Mouse (Mus musculus) granulocyte monocyte progenitor cell, adult 5-6 weeks (primary cell): ENCODE measurements around the gene Naa15. TPM values are rescaled to one million over a fixed set of nuclear protein-coding genes. Genes with fewer than 3 reads are reported as not detected.
"Not testable (repeated sequence)": the region's sequence is repeated elsewhere in the genome, so short reads cannot be mapped to it uniquely, and the experiment has no call there.

Source experiments
- ATAC-seq: replicated peaks from 2 replicates; pipeline ENCODE4 v1.8.0; 2016; ENCODE audit warnings: mild to moderate bottlenecking, moderate TSS enrichment, inconsistent platforms; ENCODE audit not compliant: poor library complexity, severe bottlenecking
- total RNA-seq, 2 experiments: library from RNA; stranded (forward) in 1 of 2; stranded (reverse) in 1 of 2; fragments of 200-712, 200-1000 nt in 1 of 2; fragments of >200 nt in 1 of 2; fragmentation: Nextera tagmentation in 1 of 2; gene quantifications; 2 replicates each; pipeline ENCODE4 v1.2.3; 2014 to 2017

The Naa15 gene
- total RNA-seq, 2 experiments from 2014 or later = 89.1 to 114 TPM

DNA sequence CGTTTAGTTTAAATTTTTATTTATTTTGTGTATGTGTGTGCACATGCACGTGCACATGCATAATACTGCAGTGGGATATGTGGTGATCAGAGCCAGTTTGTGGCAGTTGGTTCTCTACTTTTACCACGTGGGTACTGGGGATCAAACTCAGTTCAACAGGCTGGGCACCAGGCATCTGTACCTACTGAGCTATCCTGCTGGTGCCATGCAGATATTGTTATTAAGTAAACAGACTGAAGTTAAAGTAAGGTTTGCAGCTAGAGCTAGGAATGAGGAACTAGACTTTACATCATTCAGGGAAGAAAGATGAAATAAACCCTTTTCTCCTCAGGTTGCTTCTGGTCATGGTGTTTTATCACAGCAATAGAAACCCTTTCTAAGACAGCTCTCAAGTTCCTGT lies 7.0 kb downstream of the Naa15 start:
- ATAC-seq = peak; percentile 83

GRCm38 (mm10) chr3:51425394-51425793 lies 10.4 kb downstream of the Naa15 start:
- ATAC-seq = no peak

- ATAC-seq = not testable (repeated sequence)
Measured at GRCm38 (mm10) chr3:51434364-51434763, 19.4 kb downstream of the Naa15 start.

DNA sequence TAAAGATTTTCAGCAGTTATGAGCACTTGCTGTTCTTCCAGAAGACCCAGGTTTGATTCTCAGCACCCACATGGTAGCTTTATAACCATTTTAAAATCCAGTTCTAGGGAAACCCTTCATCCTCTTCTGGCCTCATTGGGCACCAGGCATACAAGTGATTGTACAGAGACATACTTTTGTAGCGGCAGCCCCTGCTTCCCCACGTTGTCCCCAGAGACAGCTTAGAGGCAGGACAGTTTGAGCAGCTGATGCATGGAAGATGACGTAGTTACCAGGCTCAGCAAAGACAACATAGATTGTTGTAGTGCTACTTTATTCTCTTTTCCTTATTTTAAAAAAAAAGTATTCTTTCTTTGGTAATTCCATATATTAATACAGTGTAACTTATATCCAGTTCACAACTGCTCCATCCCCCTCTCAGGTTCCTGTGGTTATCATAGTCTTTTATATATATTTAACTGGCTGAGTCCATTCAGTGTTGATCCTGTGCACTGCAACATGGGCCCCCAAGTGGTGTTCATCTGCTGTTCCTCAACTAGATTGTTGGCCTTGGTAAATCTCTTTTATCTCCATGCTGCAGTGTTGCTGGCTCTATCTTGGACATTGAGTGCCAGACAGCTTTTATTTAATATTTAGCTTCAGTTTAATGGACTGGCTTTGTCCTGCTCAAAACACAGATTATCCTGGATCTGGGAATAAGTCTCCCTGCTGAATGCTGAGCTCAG lies 20.1 kb downstream of the Naa15 start:
- no peak for ATAC-seq

GRCm38 (mm10) chr3:51468530-51468929 lies 53.6 kb downstream of the Naa15 start:
- ATAC-seq = no peak

DNA sequence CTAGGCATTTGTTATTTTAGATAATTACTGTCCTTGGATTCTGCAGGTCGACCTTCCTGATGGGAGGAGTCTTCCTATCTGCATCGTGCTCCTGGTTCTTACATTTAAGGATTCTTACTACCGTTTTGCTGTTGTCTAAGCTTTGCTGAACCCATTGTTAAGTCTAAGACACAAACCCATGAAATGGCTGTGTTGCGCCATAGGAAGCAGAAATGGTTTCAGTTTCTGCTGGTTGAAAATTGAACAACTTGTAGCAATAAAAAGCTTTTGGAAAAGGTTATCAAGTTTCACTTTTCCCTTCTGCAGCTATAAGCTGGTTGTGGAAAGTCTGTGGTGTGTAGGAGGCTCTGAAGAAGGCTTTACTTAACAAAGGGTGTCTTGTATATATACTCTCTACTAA lies 60.8 kb downstream of the Naa15 start:
- peak; percentile 75 for ATAC-seq

DNA sequence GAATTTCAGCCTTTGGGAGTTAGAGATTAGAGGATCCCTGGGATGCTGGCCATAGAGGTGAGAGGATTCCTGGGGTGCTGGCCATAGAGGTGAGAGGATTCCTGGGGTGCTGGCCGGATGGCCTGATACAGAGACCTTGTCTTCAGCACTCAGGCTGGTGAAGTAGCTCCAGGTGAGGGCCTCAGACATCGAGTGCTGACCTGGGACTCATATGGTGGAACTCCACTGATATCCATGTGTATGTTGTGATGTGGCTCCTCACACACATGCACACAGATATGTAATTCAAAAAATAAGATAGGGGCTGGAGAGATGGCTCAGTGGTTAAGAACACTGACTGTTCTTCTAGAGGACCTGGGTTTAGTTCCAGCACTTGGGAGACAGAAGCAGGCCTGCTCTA lies 64.9 kb downstream of the Naa15 start:
- ATAC-seq = no peak

- ATAC-seq = 0 out of 2 replicates have a peak, but pooled peaks have one; percentile 19
Measured at GRCm38 (mm10) chr3:51481059-51481458, 66.1 kb downstream of the Naa15 start.

- no peak for ATAC-seq
Measured at GRCm38 (mm10) chr3:51481881-51482280, 66.9 kb downstream of the Naa15 start.

DNA sequence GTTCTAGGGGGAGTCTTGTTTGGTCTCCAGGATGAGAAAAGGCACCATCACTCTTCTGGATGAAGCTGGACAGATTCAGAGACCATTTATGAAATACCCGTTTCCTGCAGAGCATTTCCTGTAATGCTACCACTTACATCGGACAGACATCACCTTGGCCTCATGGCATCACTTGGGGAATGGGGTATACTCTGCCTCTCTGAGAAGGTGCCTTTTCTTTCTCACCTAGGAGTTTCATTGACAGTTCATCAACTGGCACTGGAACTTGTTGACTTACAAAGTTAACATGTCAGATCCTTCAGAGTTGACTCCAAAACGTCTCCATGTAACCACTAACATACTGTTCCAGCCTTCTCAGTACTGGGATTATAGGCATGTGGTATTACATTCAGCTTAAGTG lies 67.8 kb downstream of the Naa15 start:
- ATAC-seq = no peak

GRCm38 (mm10) chr3:51483741-51484359 lies 68.9 kb downstream of the Naa15 start, which contains the start of gene Rab33b:
Rab33b (plus strand) TSS chr3:51483920.
- peak; percentile 84 for ATAC-seq

GRCm38 (mm10) chr3:51484370-51484769 lies 69.4 kb downstream of the Naa15 start:
- peak; percentile 2; the same call in 1 of the 2 replicates for ATAC-seq

- peak; percentile 29 for ATAC-seq
Measured at GRCm38 (mm10) chr3:51485347-51485746, 70.4 kb downstream of the Naa15 start.

- ATAC-seq = no peak
Measured at GRCm38 (mm10) chr3:51486491-51487195, 71.7 kb downstream of the Naa15 start.

DNA sequence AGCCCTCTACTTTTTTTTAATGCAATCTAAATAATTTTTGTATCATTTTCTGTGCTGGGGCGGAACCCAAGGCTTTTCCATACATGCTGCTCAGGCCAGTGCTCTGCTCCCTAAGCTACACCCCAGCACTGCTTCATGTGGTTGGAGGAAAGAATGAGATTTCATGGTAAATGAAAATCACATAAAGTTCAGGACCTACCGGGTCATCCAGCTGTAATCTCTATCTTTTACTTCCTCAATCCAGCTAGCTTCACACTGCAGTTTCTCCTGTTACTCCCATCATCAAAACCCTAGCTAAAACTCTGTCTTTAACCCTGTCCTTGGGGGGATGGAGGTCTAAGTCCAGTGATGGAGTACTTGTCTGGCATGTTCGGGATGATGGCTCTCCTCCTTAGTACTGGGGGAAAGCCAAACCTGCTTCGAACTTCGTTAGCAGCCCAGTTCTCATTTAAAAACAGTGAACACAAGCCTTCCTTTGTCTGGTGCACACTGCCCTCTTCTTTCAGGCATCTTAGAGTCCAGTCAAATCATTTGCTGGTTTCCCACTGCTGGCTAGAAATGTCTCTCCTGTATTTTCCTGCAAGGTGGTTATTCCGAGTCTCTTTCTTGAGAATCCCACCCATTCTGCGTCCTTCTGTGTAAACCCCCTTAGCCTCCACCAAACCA lies 75.3 kb downstream of the Naa15 start:
- no peak for ATAC-seq

- no peak for ATAC-seq
Measured at GRCm38 (mm10) chr3:51493272-51493838, 78.4 kb downstream of the Naa15 start.

GRCm38 (mm10) chr3:51494466-51494865 lies 79.5 kb downstream of the Naa15 start:
- ATAC-seq = peak; percentile 44; the same call in 1 of the 2 replicates

DNA sequence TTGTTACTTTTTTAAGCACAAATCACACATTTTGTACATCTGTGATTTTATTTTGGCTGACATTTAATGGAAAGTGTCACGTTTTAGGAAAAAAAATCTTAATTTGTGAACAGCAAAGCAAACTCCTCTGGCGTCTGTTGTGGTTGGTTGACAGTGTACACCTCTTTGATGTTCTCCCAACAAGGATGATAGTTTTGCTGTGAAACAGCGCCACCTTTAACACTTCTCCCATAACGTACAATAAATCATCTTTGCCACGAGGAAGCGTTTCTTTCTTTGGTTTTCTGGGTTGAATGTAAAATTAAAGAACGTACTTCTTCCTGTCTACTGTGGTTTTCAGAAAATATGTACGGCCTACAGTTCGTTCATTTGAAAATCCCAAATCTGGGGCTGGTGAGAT lies 80.7 kb downstream of the Naa15 start:
- no peak for ATAC-seq

DNA sequence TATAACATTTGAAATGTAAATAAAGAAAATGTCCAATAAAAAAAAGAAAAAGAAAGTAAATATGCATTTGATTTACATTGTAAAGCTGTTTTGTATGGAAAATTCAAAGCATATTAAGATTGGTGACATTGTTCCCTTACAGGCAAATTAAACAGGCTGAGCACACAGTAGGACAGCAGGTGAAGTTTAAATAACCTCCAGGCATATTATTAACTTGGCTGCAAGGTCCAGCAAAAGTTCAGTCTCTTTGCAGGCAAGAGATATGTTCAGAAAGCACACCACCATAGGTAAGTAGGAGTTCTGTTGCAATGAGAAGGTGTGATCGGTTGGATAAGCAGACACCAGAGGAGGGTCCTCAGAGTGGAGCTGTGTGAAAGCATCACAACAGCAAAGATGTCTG lies 83.0 kb downstream of the Naa15 start:
- no peak for ATAC-seq

GRCm38 (mm10) chr3:51498659-51499058 lies 83.7 kb downstream of the Naa15 start:
- ATAC-seq = no peak
